Mouse (Mus musculus) thymus, adult 2 months (tissue): ENCODE results near the gene Rangrf. TPM values are rescaled to one million over a fixed set of nuclear protein-coding genes. Genes with fewer than 3 reads are reported as not detected.

Source experiments
- DNase-seq: peaks from one replicate; pipeline ENCODE4 v3.0.0; 2021
- H3K27ac ChIP-seq: fragments of 200-500 bp; 2 replicates; pipeline ENCODE4 v1.5.1; 2012; ENCODE audit warnings: low read length, control low read depth; ENCODE audit not compliant: control insufficient read depth, insufficient read depth
- H3K27me3 ChIP-seq: fragments of 200-500 bp; 2 replicates; pipeline ENCODE4 v1.6.1; 2012; ENCODE audit warnings: mild to moderate bottlenecking, low read length, moderate library complexity, mixed read lengths; ENCODE audit not compliant: control insufficient read depth, insufficient read depth
- H3K36me3 ChIP-seq: fragments of 200-500 bp; 2 replicates; pipeline ENCODE4 v1.6.1; 2012; ENCODE audit warnings: mild to moderate bottlenecking, low read length, moderate library complexity; ENCODE audit not compliant: control insufficient read depth, insufficient read depth
- H3K4me1 ChIP-seq: fragments of 200-500 bp; replicated peaks from 2 replicates; pipeline ENCODE4 v1.6.1; 2012; ENCODE audit warnings: low read length; ENCODE audit not compliant: control insufficient read depth, insufficient read depth
- H3K4me3 ChIP-seq: fragments of 200-500 bp; 2 replicates; pipeline ENCODE4 v1.5.1; 2012; ENCODE audit warnings: mild to moderate bottlenecking, low read length, control low read depth, moderate library complexity; ENCODE audit not compliant: control insufficient read depth, insufficient read depth
- CTCF ChIP-seq: fragments of 200-500 bp; IDR thresholded peaks from 2 replicates; pipeline ENCODE4 v1.5.1; 2012; ENCODE audit warnings: mild to moderate bottlenecking, control low read depth, low read length, moderate library complexity, borderline replicate concordance; ENCODE audit not compliant: control insufficient read depth, poor library complexity, insufficient read depth; ENCODE audit errors: extremely low read depth
- POLR2A ChIP-seq: fragments of 200-500 bp; IDR thresholded peaks from 2 replicates; pipeline ENCODE4 v1.6.1; 2012; ENCODE audit warnings: mild to moderate bottlenecking, low read length, control low read depth, moderate library complexity; ENCODE audit not compliant: control insufficient read depth, poor library complexity, insufficient read depth; ENCODE audit errors: extremely low read depth
- WGBS: fragments of 180-500 bp; shearing (Covaris S2); methylation state at CpG from one replicate; pipeline ENCODE4 v1.1.7; 2018; 5-methylcytosine and 5-hydroxymethylcytosine counted together
- polyA plus RNA-seq: library from polyadenylated mRNA; depleted of rRNA; stranded (reverse); fragments of >200 nt; gene quantifications from 2 replicates; pipeline ENCODE4 v1.2.3, GENCODE M21; 2012

Rangrf gene
- polyA plus RNA-seq, 1 experiment: 28.0 TPM

DNA sequence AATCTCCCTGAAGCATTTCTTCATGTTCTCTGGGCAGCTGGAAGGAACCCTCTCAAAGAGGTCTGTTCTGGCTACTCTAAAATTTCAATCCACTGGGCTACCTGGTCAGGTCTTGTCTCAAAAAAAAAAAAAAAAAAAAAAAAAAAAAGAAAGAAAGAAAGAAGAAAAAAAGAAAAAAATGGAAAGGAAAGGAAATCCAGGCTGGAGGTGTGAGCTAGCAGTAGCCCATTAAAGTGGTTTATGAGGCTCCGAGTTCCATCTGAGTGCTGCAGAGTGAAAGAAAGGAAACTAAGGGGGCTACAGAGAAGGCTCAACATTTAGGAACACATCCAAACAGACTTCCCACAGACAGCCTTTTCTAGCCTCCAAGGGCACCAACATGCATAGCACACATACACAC, 17.0 kb downstream of the Rangrf start:
- TF ChIP-seq CTCF: no peak
- TF ChIP-seq POLR2A: no peak
- Histone ChIP-seq H3K4me1 (peaks cover 15% of the 10 kb centered on the region), H3K27me3 (no peaks in the 10 kb centered on the region), H3K4me3 (no peak overlapping the region), H3K36me3 (no peaks in the 10 kb centered on the region), H3K27ac (no peak overlapping the region)
- WGBS: 85% methylated on average over 1 of the region's 1 CpGs
- no peak for DNase-seq

DNA sequence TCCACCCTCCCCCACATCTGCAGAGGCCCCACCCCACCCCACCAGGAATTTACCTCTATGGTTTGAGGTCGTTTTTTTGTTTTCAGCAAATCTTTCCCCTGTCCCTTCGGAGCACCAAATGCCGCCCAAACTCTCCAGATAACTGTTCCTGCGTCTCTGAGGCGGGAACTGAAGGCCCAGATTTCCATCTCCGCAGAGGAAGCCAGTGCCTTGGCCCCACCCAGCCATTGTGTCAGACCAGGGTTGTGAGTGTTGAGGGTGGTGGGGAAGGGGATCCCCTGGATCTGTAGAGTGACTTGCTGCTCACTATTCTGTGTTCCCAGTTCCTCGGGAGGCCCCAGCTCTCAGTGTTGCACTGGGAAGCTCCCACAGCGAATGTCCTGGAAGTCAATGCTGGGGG, 17.7 kb downstream of the Rangrf start, which contains the start of gene Arhgef15:
Gene Arhgef15, minus strand, starts transcription at position 173 of the 400 bp plus-strand sequence.
- WGBS: 92% methylated on average over 8 of the region's 8 CpGs
- Histone ChIP-seq H3K36me3 (no peaks in the 10 kb centered on the region), H3K4me1 (peaks cover 15% of the 10 kb centered on the region), H3K27me3 (no peaks in the 10 kb centered on the region), H3K27ac (no peak within 1 kb of the TSS), H3K4me3 (no peak within 1 kb of the TSS)
- DNase-seq: no peak
- TF ChIP-seq CTCF (no peak), POLR2A (no peak)

DNA sequence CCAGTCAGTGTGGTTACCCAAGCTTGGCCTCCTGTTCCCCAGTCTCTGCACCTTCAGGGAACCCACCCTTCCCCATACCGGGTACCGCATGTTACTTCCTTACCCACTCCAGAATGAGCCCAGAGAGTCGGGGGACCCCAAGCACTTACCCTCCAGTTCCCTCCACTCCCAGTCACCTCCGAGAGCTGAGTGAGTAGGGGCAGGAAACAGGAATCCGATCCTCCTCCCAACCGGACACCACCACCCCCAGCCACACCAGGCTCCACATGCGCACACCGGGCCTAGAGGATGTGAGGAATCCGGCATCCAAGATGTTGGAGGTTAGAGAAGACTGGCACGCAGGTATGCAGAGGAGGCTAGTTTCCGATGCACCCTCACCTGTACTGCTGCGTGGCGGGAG, 18.3 kb downstream of the Rangrf start:
- 85% methylated on average over 13 of the region's 13 CpGs for WGBS
- Histone ChIP-seq H3K27me3 (no peaks in the 10 kb centered on the region), H3K4me3 (no peak overlapping the region), H3K27ac (no peak overlapping the region), H3K4me1 (peaks cover 15% of the 10 kb centered on the region), H3K36me3 (no peaks in the 10 kb centered on the region)
- TF ChIP-seq POLR2A: no peak
- no peak for TF ChIP-seq CTCF
- no peak for DNase-seq

DNA sequence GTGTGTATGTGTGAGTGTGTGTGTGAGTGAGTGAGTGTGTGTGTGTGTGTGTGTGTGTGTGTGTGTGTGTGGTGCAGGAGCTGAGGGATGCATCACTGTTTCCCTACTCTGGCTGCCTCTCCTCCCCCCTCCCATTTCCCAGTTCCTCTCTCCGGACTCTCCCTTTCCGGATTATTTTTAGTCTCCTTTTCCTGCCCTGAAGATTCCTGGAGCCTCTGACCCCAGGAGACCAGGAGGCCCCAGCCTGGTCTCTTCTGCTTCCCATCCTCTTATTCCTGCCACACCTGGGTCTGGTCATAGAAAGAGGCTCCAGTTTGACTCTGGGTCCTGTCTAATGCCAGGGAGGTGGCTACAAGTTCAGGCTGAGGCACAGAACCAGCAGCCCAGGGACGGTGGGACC, 18.9 kb downstream of the Rangrf start:
- Histone ChIP-seq H3K4me1 (peaks cover 15% of the 10 kb centered on the region), H3K27me3 (no peaks in the 10 kb centered on the region), H3K4me3 (no peak overlapping the region), H3K36me3 (no peaks in the 10 kb centered on the region), H3K27ac (no peak overlapping the region)
- 88% methylated on average over 3 of the region's 3 CpGs for WGBS
- no peak for TF ChIP-seq POLR2A
- TF ChIP-seq CTCF: no peak
- no peak for DNase-seq

DNA sequence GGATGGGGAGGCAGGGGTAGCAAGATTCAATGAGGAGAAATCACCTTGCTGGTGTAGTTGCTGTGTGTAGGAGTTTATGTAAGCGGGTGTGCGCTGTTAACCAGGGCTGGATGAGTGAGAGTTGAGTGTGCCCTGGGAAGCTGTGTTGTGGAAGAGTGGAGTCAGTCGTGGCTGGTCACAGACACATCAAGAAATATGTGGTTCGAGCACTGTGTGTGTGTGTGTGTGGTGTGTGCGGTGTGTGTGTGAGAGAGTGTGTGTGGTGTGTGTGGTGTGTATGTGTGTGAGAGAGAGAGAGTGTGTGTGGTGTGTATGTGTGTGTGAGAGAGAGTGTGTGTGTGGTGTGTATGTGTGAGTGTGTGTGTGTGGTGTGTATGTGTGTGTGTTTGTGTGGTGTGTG, 19.5 kb downstream of the Rangrf start:
- Histone ChIP-seq H3K27me3 (no peaks in the 10 kb centered on the region), H3K4me1 (peaks cover 15% of the 10 kb centered on the region), H3K27ac (no peak overlapping the region), H3K4me3 (no peak overlapping the region), H3K36me3 (no peaks in the 10 kb centered on the region)
- WGBS: 76% methylated on average over 5 of the region's 5 CpGs
- no peak for DNase-seq
- TF ChIP-seq POLR2A: no peak
- no peak for TF ChIP-seq CTCF

DNA sequence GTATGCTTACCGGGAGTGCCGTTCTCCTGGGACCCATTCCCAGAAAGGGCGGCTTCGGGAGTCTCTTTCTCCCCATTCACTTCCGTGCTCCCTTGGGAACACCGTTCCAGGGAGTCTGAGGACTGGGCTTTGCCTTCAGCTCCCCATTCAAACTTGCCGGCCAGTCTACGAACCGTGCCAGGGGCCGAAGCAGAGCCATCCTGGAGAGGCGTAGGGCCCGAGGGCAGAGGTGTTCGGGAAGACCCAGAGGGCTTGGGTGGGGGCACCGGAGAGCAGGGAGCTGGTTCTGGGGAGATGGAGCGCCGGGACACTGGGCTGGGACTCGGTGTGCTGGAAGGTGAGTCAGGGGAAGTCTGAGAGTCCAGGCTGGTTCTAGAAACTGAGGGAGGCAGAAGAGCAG, 20.6 kb downstream of the Rangrf start:
- H3K4me1 ChIP-seq: peaks cover 15% of the 10 kb centered on the region
- H3K27me3 ChIP-seq: no peaks in the 10 kb centered on the region
- WGBS: 24% methylated on average over 17 of the region's 17 CpGs
- H3K36me3 ChIP-seq: no peaks in the 10 kb centered on the region
- H3K27ac ChIP-seq: no peak overlapping the region
- TF ChIP-seq POLR2A: no peak
- 0 out of 2 replicates have a peak, but pooled peaks have one; percentile 15 for TF ChIP-seq CTCF
- peak overlapping the region; percentile 30; the same call in 1 of the 2 replicates for H3K4me3 ChIP-seq
- DNase-seq: no peak

DNA sequence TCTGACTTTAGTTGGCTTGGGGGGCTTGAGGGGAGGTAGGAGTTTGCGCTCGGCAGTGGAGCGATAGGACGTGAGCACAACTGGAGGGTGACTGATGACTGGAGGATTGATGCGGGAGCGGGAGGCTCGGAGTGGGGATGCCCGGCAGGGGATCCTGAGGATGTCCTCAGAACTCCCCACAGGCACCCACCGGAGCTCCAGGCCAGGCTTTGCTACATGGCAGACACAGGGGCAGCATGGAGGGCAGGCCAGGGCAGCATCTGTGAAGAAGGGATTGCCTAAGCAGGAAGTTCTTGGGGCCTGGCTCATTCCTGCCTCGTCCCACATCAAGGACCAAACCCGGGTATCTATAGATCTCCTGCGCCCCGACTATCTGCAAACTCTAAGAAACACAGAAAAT, 21.1 kb downstream of the Rangrf start:
- DNase-seq: no peak
- H3K4me3 ChIP-seq: no peak overlapping the region
- H3K27me3 ChIP-seq: no peaks in the 10 kb centered on the region
- H3K4me1 ChIP-seq: peaks cover 13% of the 10 kb centered on the region
- TF ChIP-seq POLR2A (no peak), CTCF (no peak)
- 59% methylated on average over 13 of the region's 13 CpGs for WGBS
- no peaks in the 10 kb centered on the region for H3K36me3 ChIP-seq
- no peak overlapping the region for H3K27ac ChIP-seq
